Mouse (Mus musculus) stomach, postnatal 0 days (tissue): ENCODE data around the gene Slc7a14. TPM values are rescaled to one million over a fixed set of nuclear protein-coding genes. Genes with fewer than 3 reads are reported as not detected.

Source experiments
- ATAC-seq: fragments of 200-750 bp; cut with Nextera tagmentation; 2 replicates; pipeline ENCODE4 v1.8.0; 2017; ENCODE audit not compliant: low FRiP score, low TSS enrichment
- DNase-seq: peaks from one replicate; pipeline ENCODE4 v3.0.0-alpha.2; 2016; ENCODE audit warnings: low spot score
- H3K27ac ChIP-seq: fragments of 300-500 bp; sonication (generic); replicated peaks from 2 replicates; pipeline ENCODE4 v1.5.1; 2014; ENCODE audit warnings: mild to moderate bottlenecking, control low read depth
- H3K27me3 ChIP-seq: fragments of 300-500 bp; sonication (generic); 2 replicates; pipeline ENCODE4 v1.6.1; 2014; ENCODE audit warnings: low read length; ENCODE audit not compliant: control insufficient read depth, insufficient read depth
- H3K36me3 ChIP-seq: fragments of 300-500 bp; sonication (generic); 2 replicates; pipeline ENCODE4 v1.6.1; 2014; ENCODE audit warnings: low read length, mixed read lengths; ENCODE audit not compliant: control insufficient read depth, insufficient read depth
- H3K4me1 ChIP-seq: fragments of 300-500 bp; sonication (generic); replicated peaks from 2 replicates; pipeline ENCODE4 v1.6.1; 2014; ENCODE audit warnings: antibody characterized with exemption; ENCODE audit not compliant: control insufficient read depth, insufficient read depth
- H3K4me2 ChIP-seq: fragments of 300-500 bp; sonication (generic); replicated peaks from 2 replicates; pipeline ENCODE4 v1.6.1; 2014; ENCODE audit warnings: low read depth, mild to moderate bottlenecking, control low read depth, moderate library complexity
- H3K4me3 ChIP-seq: fragments of 300-500 bp; sonication (generic); 2 replicates; pipeline ENCODE4 v1.5.1; 2014; ENCODE audit warnings: low read depth, low read length, control low read depth
- H3K9ac ChIP-seq: fragments of 300-500 bp; sonication (generic); 2 replicates; pipeline ENCODE4 v1.6.1; 2014; ENCODE audit warnings: mild to moderate bottlenecking, low read length, control low read depth, mixed read lengths
- H3K9me3 ChIP-seq: fragments of 300-500 bp; sonication (generic); 2 replicates; pipeline ENCODE4 v1.6.1; 2016; ENCODE audit warnings: low read length; ENCODE audit not compliant: control insufficient read depth
- CTCF ChIP-seq: IDR thresholded peaks from 2 replicates; pipeline ENCODE4 v1.5.1; 2016; ENCODE audit warnings: antibody characterized with exemption, low read depth, mild to moderate bottlenecking, moderate library complexity
- EP300 ChIP-seq: optimal IDR thresholded peaks from 2 replicates; pipeline ENCODE3; 2016; ENCODE audit warnings: antibody characterized with exemption
- WGBS: fragments of 180-500 bp; shearing (Covaris S2); extraction: QIAGEN DNeasy Blood & Tissue Kit; methylation state at CpG from one replicate; pipeline ENCODE4 v1.1.7; 2014; 5-methylcytosine and 5-hydroxymethylcytosine counted together
- polyA plus RNA-seq: library from polyadenylated mRNA; unstranded; fragments of >200 nt; fragmentation: Nextera tagmentation; extraction: Ambion mirVana; gene quantifications from 2 replicates; pipeline ENCODE4 v1.2.1, GENCODE M21; 2015

The Slc7a14 gene
- polyA plus RNA-seq, 1 experiment from 2014 or later, result 0.55 TPM

DNA sequence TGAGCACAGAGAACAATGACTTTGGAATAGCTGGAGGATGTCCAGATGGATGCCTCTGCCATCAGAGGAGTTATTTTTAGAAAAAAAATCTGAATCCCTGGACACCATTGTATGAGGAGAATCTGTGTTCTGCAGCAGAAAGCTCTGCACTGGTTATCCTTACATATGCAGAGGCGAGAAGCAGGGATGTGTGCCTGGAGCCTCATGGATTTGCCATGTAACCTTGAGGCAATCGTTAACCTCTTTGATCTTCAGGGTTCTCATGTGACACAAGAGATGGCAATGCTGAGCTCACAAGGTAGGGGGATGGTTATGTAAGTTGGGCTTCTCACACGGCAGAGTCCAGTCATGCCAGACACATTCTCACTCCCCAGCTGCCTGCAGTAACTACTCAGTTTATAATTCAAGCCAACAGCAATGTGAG, 14.1 kb upstream of the Slc7a14 start:
- TF ChIP-seq EP300 (no peak), CTCF (no peak)

DNA sequence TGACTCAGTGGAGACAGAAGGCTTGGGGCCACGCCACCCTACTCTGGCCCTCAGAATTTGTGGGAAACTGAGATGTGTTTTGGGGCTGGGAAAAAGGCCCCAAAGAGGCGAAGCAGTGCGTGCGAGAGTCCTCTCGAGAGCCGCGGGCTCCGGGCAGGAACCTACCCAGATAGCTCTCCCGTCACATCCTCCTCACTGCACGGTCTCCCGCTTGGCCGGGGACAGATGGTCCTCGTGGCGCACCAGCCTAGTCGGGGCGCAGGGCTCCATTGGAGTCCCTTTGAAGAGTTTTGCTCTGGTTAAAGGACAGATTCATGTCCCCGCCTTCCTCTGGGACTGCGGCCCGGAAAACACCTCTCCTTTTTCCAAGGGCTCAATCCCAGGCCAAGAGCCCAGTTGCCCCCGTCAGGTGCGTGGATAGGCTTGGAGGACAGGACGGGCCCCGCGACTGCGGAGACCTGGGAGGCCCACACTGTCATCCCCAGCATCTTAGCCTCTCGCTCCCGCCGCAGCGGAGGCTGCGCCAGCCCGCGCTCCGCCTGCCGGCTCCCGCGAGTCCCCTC, 726 bp downstream of the Slc7a14 start:
- DNase-seq, result no peak
- no peak overlapping the region for H3K4me2 ChIP-seq
- TF ChIP-seq EP300, result no peak
- no peak for TF ChIP-seq CTCF
- H3K27me3 ChIP-seq, result 0 out of 2 replicates have a peak, but pooled peaks cover 2% of the 10 kb centered on the region
- H3K27ac ChIP-seq, result no peak overlapping the region
- 3% methylated on average over 36 of the region's 36 CpGs for WGBS
- ATAC-seq, result peak; percentile 59; the same call in 1 of the 2 replicates
- H3K4me1 ChIP-seq, result no peaks in the 10 kb centered on the region
- H3K36me3 ChIP-seq, result no peaks in the 10 kb centered on the region
- no peak overlapping the region for H3K4me3 ChIP-seq
- no peaks in the 10 kb centered on the region for H3K9me3 ChIP-seq
- no peak overlapping the region for H3K9ac ChIP-seq

More for the DNA sequence above, 14.1 kb upstream of the Slc7a14 start:
- Histone ChIP-seq H3K36me3 (no peaks in the 10 kb centered on the region), H3K4me1 (no peaks in the 10 kb centered on the region), H3K4me3 (no peak overlapping the region), H3K27me3 (no peaks in the 10 kb centered on the region), H3K27ac (no peak overlapping the region), H3K4me2 (no peak overlapping the region), H3K9me3 (no peaks in the 10 kb centered on the region), H3K9ac (no peak overlapping the region)
- ATAC-seq, result no peak
- no peak for DNase-seq
- 62% methylated on average over 3 of the region's 3 CpGs for WGBS

DNA sequence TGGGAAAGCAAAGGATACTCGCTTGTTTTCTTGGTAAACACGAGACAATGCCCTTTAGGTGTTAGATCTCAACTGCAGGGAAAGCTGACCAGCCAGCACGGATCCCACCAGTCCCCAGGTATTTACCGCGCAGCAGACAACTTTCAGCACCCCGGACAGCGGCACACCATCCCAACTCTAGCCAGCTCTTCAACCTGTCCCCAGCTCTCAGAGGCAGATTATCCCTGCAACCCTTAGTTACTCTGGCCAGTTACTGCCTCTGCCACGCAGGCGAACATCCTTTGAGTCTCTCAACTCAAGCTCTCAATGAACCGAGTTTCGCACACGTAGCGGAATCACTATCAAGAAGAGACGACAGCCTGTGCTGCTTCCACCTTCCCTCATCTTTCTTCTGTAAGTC, 1.3 kb downstream of the Slc7a14 start:
- H3K27ac ChIP-seq, result no peak overlapping the region
- no peaks in the 10 kb centered on the region for H3K36me3 ChIP-seq
- ATAC-seq, result no peak
- no peak overlapping the region for H3K4me3 ChIP-seq
- no peak overlapping the region for H3K9ac ChIP-seq
- peak; percentile 61 for DNase-seq
- TF ChIP-seq EP300, result no peak
- no peak for TF ChIP-seq CTCF
- H3K4me2 ChIP-seq, result no peak overlapping the region
- no peaks in the 10 kb centered on the region for H3K9me3 ChIP-seq
- 0 out of 2 replicates have a peak, but pooled peaks cover 2% of the 10 kb centered on the region for H3K27me3 ChIP-seq
- WGBS, result 5% methylated on average over 14 of the region's 14 CpGs
- H3K4me1 ChIP-seq, result no peaks in the 10 kb centered on the region

DNA sequence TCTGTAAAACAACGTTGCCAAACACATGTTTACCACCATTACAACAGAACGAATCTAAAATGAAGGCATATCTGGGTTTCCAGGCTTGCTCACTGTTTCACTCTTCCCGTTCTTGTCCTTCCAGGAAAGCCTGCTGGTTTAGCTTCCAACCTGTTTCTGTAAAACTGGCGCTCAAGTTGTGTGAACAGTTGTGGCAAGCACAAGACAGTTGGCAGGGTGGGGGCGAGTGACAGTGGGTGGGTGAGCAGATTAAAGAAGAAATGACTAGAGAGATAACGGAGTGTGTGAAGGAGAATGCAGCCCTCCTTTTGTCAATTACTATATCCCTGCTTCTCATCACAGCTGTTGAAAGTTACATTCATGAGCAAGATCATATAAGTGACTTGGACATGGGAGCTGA, 2.2 kb downstream of the Slc7a14 start:
- DNase-seq (no peak), ATAC-seq (no peak)
- Histone ChIP-seq H3K4me3 (no peak overlapping the region), H3K27ac (no peak overlapping the region), H3K4me1 (no peaks in the 10 kb centered on the region), H3K9ac (no peak overlapping the region), H3K36me3 (no peaks in the 10 kb centered on the region), H3K9me3 (no peaks in the 10 kb centered on the region), H3K27me3 (0 out of 2 replicates have a peak, but pooled peaks cover 2% of the 10 kb centered on the region), H3K4me2 (no peak overlapping the region)
- TF ChIP-seq EP300 (no peak), CTCF (no peak)
- 80% methylated on average over 6 of the region's 6 CpGs for whole genome bisulfite sequencing

DNA sequence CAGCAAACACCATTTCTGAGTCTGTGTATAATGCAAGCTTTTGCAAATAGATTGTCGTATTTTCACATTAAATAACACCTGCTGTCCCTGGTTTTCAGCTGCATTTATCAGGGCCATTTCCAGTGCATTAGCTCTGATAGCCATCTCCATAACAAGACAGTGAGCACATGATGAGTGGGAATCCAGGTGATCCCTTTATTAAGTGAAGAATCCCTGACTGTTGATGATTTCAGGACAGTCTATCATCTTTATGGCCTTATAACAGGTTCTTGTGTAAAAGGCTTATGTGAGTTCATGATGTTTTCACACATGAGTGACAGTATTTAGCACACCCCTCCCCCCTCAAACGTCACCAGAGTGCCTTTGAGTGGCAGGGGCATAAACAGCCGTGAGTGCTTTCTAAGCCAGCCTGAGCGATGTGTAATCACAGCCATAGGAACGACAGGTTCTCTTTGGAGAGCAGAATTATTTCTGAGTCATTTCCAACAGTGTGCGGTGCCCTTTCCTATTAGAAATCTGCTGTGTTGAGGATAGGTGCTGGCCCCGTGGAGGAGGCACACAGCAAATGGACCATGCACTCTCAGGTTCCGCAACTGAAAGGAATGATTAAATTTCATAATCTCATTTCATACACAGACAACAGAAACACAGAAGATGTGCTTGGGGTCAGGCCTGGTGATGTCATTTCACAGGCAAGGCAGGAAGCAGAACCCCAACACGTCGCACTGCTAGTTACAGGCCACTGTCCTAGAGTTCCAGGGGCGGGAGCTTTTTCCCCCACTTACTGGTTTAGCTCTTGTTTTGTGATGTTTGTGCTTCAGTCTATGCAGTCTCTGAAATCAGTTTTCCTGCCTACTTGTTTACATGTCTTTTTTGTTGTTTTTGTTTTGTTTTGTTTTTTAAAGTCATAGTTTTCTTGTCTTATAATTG, 18.2 kb downstream of the Slc7a14 start:
- TF ChIP-seq CTCF (no peak), EP300 (no peak)
- no peaks in the 10 kb centered on the region for H3K4me1 ChIP-seq
- no peaks in the 10 kb centered on the region for H3K9me3 ChIP-seq
- no peak for DNase-seq
- H3K27ac ChIP-seq, result no peak overlapping the region
- no peak for ATAC-seq
- no peaks in the 10 kb centered on the region for H3K36me3 ChIP-seq
- H3K4me2 ChIP-seq, result no peak overlapping the region
- H3K27me3 ChIP-seq, result no peaks in the 10 kb centered on the region
- H3K9ac ChIP-seq, result no peak overlapping the region
- no peak overlapping the region for H3K4me3 ChIP-seq
- 36% methylated on average over 11 of the region's 11 CpGs for WGBS
